Mouse (Mus musculus): ENCODE data around the gene Erp44. TPM values are rescaled to one million over a fixed set of nuclear protein-coding genes. Genes with fewer than 3 reads are reported as not detected.

Gene Erp44
- total RNA-seq (2023) = 10 to 100 TPM; 27.3 to 40.5 TPM

GRCm38 (mm10) chr4:48279498-48280134, at the start of gene Erp44, which contains the start of gene Invs:
TSS of gene Erp44 (minus strand) at chr4:48279558.
TSS of gene Invs (plus strand) at chr4:48279760.

Other genes with a start within 250 kb of the Erp44 start
- 1 to 10 TPM; 5.2 to 6.8 TPM for gene Nr4a3, start 234.4 kb downstream of the Erp44 start, total RNA-seq (2023)
- gene Stx17, start 154.6 kb downstream of the Erp44 start, total RNA-seq (2023) = 10 to 100 TPM; 42.6 to 44.7 TPM
- gene Invs, start 202 bp upstream of the Erp44 start, total RNA-seq (2023) = 1 to 10 TPM; 4.2 to 4.8 TPM
- gene Tex10, start 193.9 kb upstream of the Erp44 start, total RNA-seq (2023) = 10 to 100 TPM; 25.9 to 27.2 TPM

Measured in neutrophil, adult 83 days (primary cell).